15 mouse cellular contexts compared by ENCODE assay signal in the genomic region with DNA sequence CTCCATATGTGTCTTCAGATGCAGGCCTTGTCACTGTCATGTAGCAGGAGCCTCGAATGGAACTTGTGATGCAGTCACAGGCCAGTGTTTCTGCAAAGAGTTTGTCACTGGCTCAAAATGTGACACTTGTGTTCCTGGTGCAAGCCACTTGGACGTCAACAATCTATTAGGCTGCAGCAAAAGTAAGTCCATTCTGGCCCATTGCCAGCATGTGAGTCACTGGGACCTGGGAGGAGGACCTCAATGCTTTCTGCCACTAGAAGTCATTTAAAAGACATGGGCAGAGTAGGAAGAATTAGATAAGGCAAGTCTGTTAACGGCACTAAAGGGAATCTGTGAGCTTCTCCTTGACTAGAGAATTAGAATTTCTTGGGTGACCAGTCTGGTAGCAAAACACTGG.
DNase-seq lines count a peak whose midpoint lies in the region; ATAC-seq and TF ChIP-seq lines count a peak whose summit lies in the region.
"Had no signal": no experiment of that assay in that cellular context is flagged by ENCODE, and none has a peak within 500 bp of the region (broad histone marks: within the 10 kb centered on the region; RNA-seq: fewer than 3 reads in every experiment).

No protein-coding gene starts in this region.

- H3K27ac ChIP-seq in midbrain, postnatal 0 days (ENCODE audit: low read depth, low read length), result no peak overlapping the region
- H3K27ac ChIP-seq in midbrain, embryonic 15.5 days, result no peak overlapping the region
- H3K27ac ChIP-seq: forebrain, embryonic 12.5 days; liver, embryonic 14.5 days; midbrain, embryonic 10.5 days had no signal

- DNase-seq in heart, postnatal 4 days, result peak; percentile 34
- DNase-seq in heart, postnatal 25 days (ENCODE audit: low spot score), result no peak
- DNase-seq in midbrain, postnatal 0 days (ENCODE audit: low spot score), result peak; percentile 21
- DNase-seq in adrenal gland, postnatal 25 days, result peak; percentile 54
- DNase-seq in right cerebral cortex, adult 18-20 months, result no peak
- DNase-seq: cerebellum, adult 18-20 months; kidney, adult 8-10 months; layer of hippocampus, postnatal 36 days; left cerebral cortex, postnatal 4 days had no signal

- H3K9me3 ChIP-seq in midbrain, postnatal 0 days (ENCODE audit: low read length), result no peaks in the 10 kb centered on the region
- H3K9me3 ChIP-seq in midbrain, embryonic 15.5 days, result no peaks in the 10 kb centered on the region
- H3K9me3 ChIP-seq: forebrain, embryonic 12.5 days; midbrain, embryonic 10.5 days had no signal

- no peak for ATAC-seq in midbrain, postnatal 0 days (ENCODE audit: low FRiP score)
- ATAC-seq in midbrain, embryonic 15.5 days (replicated peaks), result no peak
- no peak for ATAC-seq in monocyte, adult 5-6 weeks (replicated peaks; ENCODE audit: insufficient number of reproducible peaks, low FRiP score, low TSS enrichment, poor library complexity, severe bottlenecking)
- ATAC-seq: CD4-positive, CD25-positive, alpha-beta regulatory T cell, adult 4 months had no signal

- H3K27me3 ChIP-seq in midbrain, postnatal 0 days (ENCODE audit: insufficient read depth, low read length), result no peaks in the 10 kb centered on the region
- no peaks in the 10 kb centered on the region for H3K27me3 ChIP-seq in midbrain, embryonic 15.5 days (replicated peaks)
- H3K27me3 ChIP-seq: forebrain, embryonic 12.5 days had no signal

- H3K4me3 ChIP-seq in midbrain, postnatal 0 days (ENCODE audit: low read depth, low read length), result no peak overlapping the region
- H3K4me3 ChIP-seq in midbrain, embryonic 15.5 days, result no peak overlapping the region
- H3K4me3 ChIP-seq: forebrain, embryonic 12.5 days; midbrain, embryonic 10.5 days had no signal

- WGBS in midbrain, postnatal 0 days, result 66% methylated on average over 3 of the region's 3 CpGs
- 70% methylated on average over 3 of the region's 3 CpGs for WGBS in midbrain, embryonic 15.5 days

- no peaks in the 10 kb centered on the region for H3K4me1 ChIP-seq in midbrain, postnatal 0 days (ENCODE audit: insufficient read depth, low read length)
- H3K4me1 ChIP-seq in midbrain, embryonic 15.5 days, result no peaks in the 10 kb centered on the region
- H3K4me1 ChIP-seq: forebrain, embryonic 12.5 days had no signal

- TF ChIP-seq CTCF in midbrain, postnatal 0 days (IDR thresholded peaks at IDR 0.05), result no peak

- intact Hi-C loops in heart, postnatal 25 days (cut with DNase I), result no loop called here

- no peaks in the 10 kb centered on the region for H3K36me3 ChIP-seq in midbrain, postnatal 0 days (ENCODE audit: insufficient read depth, low read length)
- no peaks in the 10 kb centered on the region for H3K36me3 ChIP-seq in midbrain, embryonic 15.5 days (replicated peaks)
- H3K36me3 ChIP-seq: forebrain, embryonic 12.5 days; midbrain, embryonic 10.5 days had no signal

- H3K4me2 ChIP-seq in midbrain, postnatal 0 days (ENCODE audit: low read depth, low read length, poor library complexity, severe bottlenecking), result no peak overlapping the region
- H3K4me2 ChIP-seq in midbrain, embryonic 15.5 days, result no peak overlapping the region
- H3K4me2 ChIP-seq: forebrain, embryonic 12.5 days had no signal

- no peak overlapping the region for H3K9ac ChIP-seq in midbrain, postnatal 0 days (replicated peaks; ENCODE audit: low read length, poor library complexity, severe bottlenecking)
- H3K9ac ChIP-seq in midbrain, embryonic 15.5 days, result no peak overlapping the region
- H3K9ac ChIP-seq: forebrain, embryonic 12.5 days; liver, embryonic 14.5 days had no signal

Comparison
In these comparisons a context has a peak if more than half of its experiments do, and no peak if none do; other contexts are left out.
1. DNase-seq: peak in heart, postnatal 4 days (single experiment), midbrain, postnatal 0 days (single experiment) and adrenal gland, postnatal 25 days (single experiment); none in heart, postnatal 25 days (single experiment) and right cerebral cortex, adult 18-20 months (single experiment).